Mouse (Mus musculus) kidney, postnatal 4 days (tissue): ENCODE results near the gene Pdcd7.

ENCODE experiments used
- DNase-seq, 2 experiments: peaks; one replicate each; pipeline ENCODE4 v3.0.0; 2021; ENCODE audit warnings: mixed read lengths in 2 of 2

The Pdcd7 gene

DNA sequence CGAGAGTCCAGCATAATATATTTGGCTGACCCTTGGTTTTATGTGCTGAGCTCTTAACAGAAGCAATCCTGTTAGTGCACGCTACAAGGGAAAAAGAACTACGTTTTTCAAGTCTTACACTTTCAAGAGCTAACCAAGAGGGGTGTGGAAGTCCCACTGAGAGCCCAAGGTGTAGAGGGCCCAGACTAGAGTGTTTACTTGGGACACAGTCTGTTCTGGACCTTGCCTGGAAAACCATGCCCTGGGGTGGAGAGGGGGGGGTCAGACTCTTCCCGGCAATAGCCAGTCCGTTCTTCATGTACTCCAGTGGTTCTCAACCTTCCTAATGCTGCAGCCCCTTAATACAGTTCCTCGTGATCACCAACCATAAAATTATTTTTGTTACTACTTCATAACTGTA, 54.0 kb downstream of the Pdcd7 start:
- DNase-seq, result no peak

DNA sequence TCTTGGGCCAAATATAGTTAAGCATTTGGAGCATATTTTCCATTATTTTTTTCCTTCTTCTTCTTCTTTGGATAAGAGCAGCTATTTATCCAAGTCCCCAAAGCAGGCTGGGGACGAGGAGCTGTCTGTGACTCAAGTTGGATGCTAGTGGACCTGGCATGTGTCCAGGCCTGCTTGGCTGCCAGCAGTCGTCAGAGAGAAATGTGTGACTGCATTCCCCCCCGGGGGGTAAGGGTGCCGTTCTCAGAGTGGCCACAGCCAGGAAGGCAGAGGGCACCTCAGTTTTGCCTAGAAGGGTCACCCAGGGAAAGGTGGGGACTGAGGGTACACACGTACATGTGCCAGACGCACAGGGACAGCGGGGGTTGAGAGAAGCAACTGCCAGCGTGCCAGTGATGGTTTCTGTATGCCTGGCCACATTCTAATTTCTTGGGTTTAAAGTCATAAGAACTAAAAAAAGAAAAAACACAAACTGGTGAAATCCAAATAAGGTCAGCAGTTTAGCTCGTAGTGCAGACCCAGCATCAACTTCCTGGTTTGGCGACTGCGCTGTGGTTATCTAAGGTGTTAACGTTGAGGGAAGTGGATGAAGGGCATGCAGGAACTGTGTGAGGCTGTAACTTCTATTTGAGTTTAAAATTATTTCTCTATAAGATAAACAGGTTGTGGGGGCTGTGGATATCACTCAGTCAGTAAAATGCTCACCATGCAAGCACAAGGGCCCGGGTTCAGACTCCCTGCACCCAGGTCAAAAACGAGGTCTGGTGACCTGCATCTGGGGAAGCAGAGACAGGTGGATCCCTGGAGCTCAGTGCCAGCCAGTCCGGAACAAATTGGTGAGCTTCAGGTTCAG, 58.7 kb downstream of the Pdcd7 start:
- peak; percentile 73 to 80 for DNase-seq

DNA sequence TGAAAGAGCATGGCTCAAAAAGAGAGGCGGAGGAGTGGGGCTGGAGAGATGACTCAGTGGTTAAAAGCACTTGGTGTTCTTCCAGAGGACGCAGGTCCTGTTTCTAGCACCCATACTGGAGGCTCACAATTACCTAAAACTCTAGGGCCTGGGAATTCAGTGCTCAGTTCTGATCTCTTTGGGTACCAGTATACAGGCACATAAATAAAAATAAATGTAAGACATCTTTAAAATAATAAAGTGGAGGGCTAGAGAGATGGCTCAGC, 59.2 kb downstream of the Pdcd7 start:
- DNase-seq, result no peak

DNA sequence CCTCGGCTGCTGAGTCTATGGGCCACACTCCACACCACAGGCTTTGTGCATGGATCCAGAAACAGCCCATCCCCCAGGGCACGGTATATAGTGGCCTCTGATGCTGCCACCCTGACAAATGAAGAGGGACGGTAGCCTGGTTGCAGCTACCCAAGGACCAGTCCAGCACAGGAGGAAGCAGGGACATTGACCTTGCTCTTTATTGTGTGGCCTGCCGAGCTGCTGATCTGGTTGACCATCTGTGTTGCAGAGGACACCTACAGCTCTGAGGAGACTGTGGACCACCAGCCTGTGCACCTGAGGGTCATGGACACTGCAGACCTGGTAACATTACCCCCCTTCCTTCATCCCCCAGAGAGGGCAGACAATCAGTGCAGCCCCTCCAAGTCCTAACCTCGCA, 61.4 kb downstream of the Pdcd7 start:
- no peak for DNase-seq

DNA sequence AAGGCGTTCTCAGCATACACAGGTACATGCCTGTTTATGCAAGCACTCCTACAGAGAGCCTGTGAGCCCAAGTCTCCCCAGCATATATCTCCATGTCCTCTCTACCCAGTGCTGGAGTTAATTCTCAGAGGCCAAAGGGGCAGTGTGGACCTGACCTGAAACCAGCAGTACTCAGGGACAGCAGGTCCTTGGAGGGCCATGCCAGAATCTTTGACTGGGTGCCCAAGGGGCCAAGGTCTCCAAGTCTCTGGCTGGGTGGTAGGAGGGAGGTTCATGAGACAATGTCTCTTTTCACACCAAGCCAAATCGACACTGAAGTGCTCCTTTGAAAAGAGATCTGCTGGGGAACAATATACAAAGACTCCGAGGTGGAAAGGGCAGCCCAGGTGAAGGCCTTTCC, 62.0 kb downstream of the Pdcd7 start:
- DNase-seq, result no peak

DNA sequence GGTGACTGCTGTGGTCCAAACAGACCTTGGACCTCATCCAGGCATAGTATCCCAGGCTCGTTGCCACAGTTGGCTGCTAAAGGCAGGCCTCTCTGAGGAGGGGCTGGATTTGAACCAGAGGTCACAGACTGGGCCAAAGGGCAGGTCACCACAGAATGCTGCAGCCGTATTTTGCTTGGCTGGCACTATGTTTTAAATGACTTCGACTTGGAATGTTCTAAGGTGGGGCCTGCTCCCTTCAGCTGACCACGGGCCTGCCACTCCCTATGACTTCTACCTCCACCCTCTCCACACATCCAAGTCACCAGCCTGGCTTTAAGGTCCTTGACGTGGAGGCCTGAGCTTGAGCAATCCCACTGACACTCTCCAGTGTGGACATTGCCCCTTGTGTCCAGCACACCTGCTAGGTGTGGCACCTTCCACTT, 63.0 kb downstream of the Pdcd7 start:
- DNase-seq, result peak; percentile 45 to 62
